Mouse (Mus musculus): ENCODE measurements around the gene Ptprn2.

DNA sequence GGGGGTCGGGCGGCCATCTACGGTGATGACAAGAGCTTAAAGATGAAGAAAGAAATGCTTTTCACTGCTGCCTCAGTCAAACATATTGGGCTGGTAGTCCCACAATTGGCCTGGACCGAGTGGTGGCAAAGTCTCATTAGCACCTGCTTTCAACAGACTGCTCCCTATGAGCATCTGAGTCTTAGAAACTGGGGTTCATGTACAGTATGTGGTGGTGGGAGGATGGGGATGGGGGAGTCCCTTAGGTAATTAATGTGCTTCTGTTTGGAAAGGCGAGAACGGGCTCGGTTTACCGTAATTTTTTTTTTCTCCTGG, 667.6 kb downstream of the Ptprn2 start:
- TF ChIP-seq CTCF (IDR thresholded peaks at IDR 0.05; ENCODE audit: borderline replicate concordance, insufficient read depth, low read depth, low read length) (no peak), POLR2A (IDR thresholded peaks at IDR 0.05; ENCODE audit: borderline replicate concordance, insufficient read depth, low read length) (no peak)
